Mouse (Mus musculus) heart, adult 2 months (tissue): ENCODE results near the gene Nthl1. TPM values are rescaled to one million over a fixed set of nuclear protein-coding genes. Genes with fewer than 3 reads are reported as not detected.

Experiments
- DNase-seq, 2 experiments: peaks; one replicate each; pipeline ENCODE4 v3.0.0; 2021
- H3K27ac ChIP-seq: fragments of 200-600 bp; 2 replicates; pipeline ENCODE4 v1.8.1; 2022
- H3K27me3 ChIP-seq: fragments of 200-500 bp; 2 replicates; pipeline ENCODE4 v1.6.1; 2012; ENCODE audit warnings: mild to moderate bottlenecking, low read length, inconsistent platforms, mixed read lengths; ENCODE audit not compliant: control insufficient read depth, insufficient read depth
- H3K36me3 ChIP-seq: fragments of 200-500 bp; 2 replicates; pipeline ENCODE4 v1.6.1; 2012; ENCODE audit warnings: low read length, inconsistent platforms; ENCODE audit not compliant: control insufficient read depth, insufficient read depth
- H3K4me1 ChIP-seq: fragments of 200-500 bp; 2 replicates; pipeline ENCODE4 v1.6.1; 2011; ENCODE audit warnings: low read length; ENCODE audit not compliant: control insufficient read depth, insufficient read depth
- H3K4me3 ChIP-seq: fragments of 200-600 bp; 2 replicates; pipeline ENCODE4 v1.8.1; 2022
- H3K79me2 ChIP-seq: fragments of 200-500 bp; replicated peaks from 2 replicates; pipeline ENCODE4 v1.6.1; 2012; ENCODE audit warnings: mild to moderate bottlenecking, inconsistent platforms, low read length, moderate library complexity, mixed read lengths; ENCODE audit not compliant: control insufficient read depth, insufficient read depth
- H3K9ac ChIP-seq: fragments of 200-500 bp; 2 replicates; pipeline ENCODE4 v1.6.1; 2012; ENCODE audit warnings: low read depth, mild to moderate bottlenecking, control low read depth, inconsistent platforms, low read length, mixed read lengths
- CTCF ChIP-seq: fragments of 200-600 bp; IDR thresholded peaks from 2 replicates; pipeline ENCODE4 v1.8.1; 2022; ENCODE audit warnings: antibody characterized with exemption, mild to moderate bottlenecking, moderate library complexity
- EP300 ChIP-seq: fragments of 200-500 bp; IDR thresholded peaks from 2 replicates; pipeline ENCODE4 v1.6.1; 2011; ENCODE audit warnings: low read depth, low read length, control low read depth; ENCODE audit not compliant: insufficient read depth
- POLR2A ChIP-seq: fragments of 200-500 bp; IDR thresholded peaks from 2 replicates; pipeline ENCODE4 v1.6.1; 2011; ENCODE audit warnings: mild to moderate bottlenecking, low read depth, low read length, control low read depth; ENCODE audit not compliant: insufficient read depth
- WGBS: fragments of 180-500 bp; shearing (Covaris S2); methylation state at CpG from one replicate; pipeline ENCODE4 v1.1.7; 2018; 5-methylcytosine and 5-hydroxymethylcytosine counted together
- intact Hi-C: fragments of 180-260 bp; cut with DNase I; formaldehyde crosslinking; loops from one replicate; pipeline ENCODE4 v1.15.1; 2025
- long read RNA-seq: library from polyadenylated mRNA; stranded (forward); transcript quantifications from one replicate; pipeline ENCODE4 v2.0.0, GENCODE M21; 2021
- polyA plus RNA-seq: library from polyadenylated mRNA; depleted of rRNA; stranded (reverse); fragments of >200 nt; gene quantifications from 2 replicates; pipeline ENCODE4 v1.2.3, GENCODE M21; 2012; rRNA removed
- total RNA-seq, 2 experiments: library from RNA; stranded (reverse); gene quantifications; 2 replicates each; pipeline ENCODE4 v1.2.3; 2021

The Nthl1 gene
- total RNA-seq, result 1 to 10 TPM; 2.9 to 3.4 TPM
- 4.4 and 7.0 TPM in 2 replicates for polyA plus RNA-seq
- long read RNA-seq, partial matches to known transcripts, result 0 of 3 reads
- long read RNA-seq, other reads (novel, unspliced or antisense), result 1 of 3 reads

GRCm38 (mm10) chr17:24632167-24632812 is at the start of gene Nthl1, which contains the start of gene Tsc2:
Gene Nthl1 (plus strand): TSS chr17:24632680.
Gene Tsc2 (minus strand): TSS chr17:24632630.
- Histone ChIP-seq H3K27me3 (no peaks in the 10 kb centered on the region), H3K27ac (peak within 1 kb of the TSS; percentile 98), H3K36me3 (no peaks in the 10 kb centered on the region), H3K4me3 (peak within 1 kb of the TSS; percentile 73), H3K79me2 (no peaks in the 10 kb centered on the region), H3K4me1 (peaks cover 26% of the 10 kb centered on the region), H3K9ac (peak within 1 kb of the TSS; percentile 81)
- TF ChIP-seq POLR2A (peak; percentile 87), EP300 (0 out of 2 replicates have a peak, but pooled peaks have one; percentile 16), CTCF (no peak)
- peak; percentile 88 to 89 for DNase-seq
- intact Hi-C loops, result loop anchor here (1.0 kb wide), 1 partner anchor 18 kb away; the partner anchor contains the start of gene Slc9a3r2
- WGBS, result 1% methylated on average over 51 of the region's 51 CpGs

GRCm38 (mm10) chr17:24583599-24584460 is 48.6 kb upstream of the Nthl1 start:
- Histone ChIP-seq H3K4me1 (peaks cover 3% of the 10 kb centered on the region; the same call in 1 of the 2 replicates), H3K4me3 (no peak overlapping the region), H3K79me2 (no peaks in the 10 kb centered on the region), H3K27ac (peak overlapping the region; percentile 33; the same call in 1 of the 2 replicates), H3K27me3 (no peaks in the 10 kb centered on the region), H3K9ac (no peak overlapping the region), H3K36me3 (peaks cover 4% of the 10 kb centered on the region)
- intact Hi-C loops, result loop anchor here (2.0 kb wide), 1 partner anchor 15 kb away; no protein-coding TSS in a partner anchor
- TF ChIP-seq CTCF, result no peak
- 0 out of 2 replicates have a peak, but pooled peaks have one; percentile 10 for TF ChIP-seq POLR2A
- no peak for TF ChIP-seq EP300
- no peak for DNase-seq
- WGBS, result 37% methylated on average over 5 of the region's 5 CpGs

- Histone ChIP-seq H3K27ac (peak overlapping the region; percentile 33; the same call in 1 of the 2 replicates), H3K4me1 (peaks cover 3% of the 10 kb centered on the region; the same call in 1 of the 2 replicates), H3K79me2 (no peaks in the 10 kb centered on the region), H3K27me3 (no peaks in the 10 kb centered on the region), H3K4me3 (no peak overlapping the region), H3K36me3 (peaks cover 4% of the 10 kb centered on the region), H3K9ac (no peak overlapping the region)
- intact Hi-C loops, result no loop called here
- no peak for TF ChIP-seq EP300
- no peak for TF ChIP-seq POLR2A
- TF ChIP-seq CTCF, result no peak
- WGBS, result 71% methylated on average over 3 of the region's 3 CpGs
- DNase-seq, result no peak
These were observed 48.0 kb upstream of the Nthl1 start for GRCm38 (mm10) chr17:24584520-24584919.

GRCm38 (mm10) chr17:24586532-24586931 is 45.9 kb upstream of the Nthl1 start:
- Histone ChIP-seq H3K4me1 (peaks cover 3% of the 10 kb centered on the region; the same call in 1 of the 2 replicates), H3K4me3 (no peak overlapping the region), H3K79me2 (no peaks in the 10 kb centered on the region), H3K27me3 (no peaks in the 10 kb centered on the region), H3K9ac (no peak overlapping the region), H3K36me3 (peaks cover 4% of the 10 kb centered on the region), H3K27ac (no peak overlapping the region)
- whole genome bisulfite sequencing, result 84% methylated on average over 4 of the region's 4 CpGs
- no peak for DNase-seq
- intact Hi-C loops, result no loop called here
- no peak for TF ChIP-seq CTCF
- no peak for TF ChIP-seq EP300
- TF ChIP-seq POLR2A, result no peak

- Histone ChIP-seq H3K36me3 (peaks cover 2% of the 10 kb centered on the region; the same call in 1 of the 2 replicates), H3K4me1 (no peaks in the 10 kb centered on the region), H3K27ac (no peak overlapping the region), H3K27me3 (no peaks in the 10 kb centered on the region), H3K79me2 (no peaks in the 10 kb centered on the region), H3K4me3 (no peak overlapping the region), H3K9ac (no peak overlapping the region)
- TF ChIP-seq CTCF (no peak), POLR2A (no peak), EP300 (no peak)
- WGBS, result 51% methylated on average over 3 of the region's 3 CpGs
- intact Hi-C loops, result loop anchor here (5.0 kb wide), 1 partner anchor 39 kb away; no protein-coding TSS in a partner anchor
- DNase-seq, result peak in 1 of 2 experiments; percentile 54
These were observed 41.5 kb upstream of the Nthl1 start for GRCm38 (mm10) chr17:24590943-24591342.
